Mouse (Mus musculus) stomach, postnatal 0 days (tissue): ENCODE measurements at regions not wholly inside any gene's neighbourhood (a gene's known extent, or its start where the extent isn't known, plus 50 kb on each side); places are given as distances from the start of the nearest gene placed in this dataset.

Experiments used
- CTCF ChIP-seq: IDR thresholded peaks from 2 replicates; pipeline ENCODE4 v1.5.1; 2016; ENCODE audit warnings: antibody characterized with exemption, low read depth, mild to moderate bottlenecking, moderate library complexity
- EP300 ChIP-seq: optimal IDR thresholded peaks from 2 replicates; pipeline ENCODE3; 2016; ENCODE audit warnings: antibody characterized with exemption

DNA sequence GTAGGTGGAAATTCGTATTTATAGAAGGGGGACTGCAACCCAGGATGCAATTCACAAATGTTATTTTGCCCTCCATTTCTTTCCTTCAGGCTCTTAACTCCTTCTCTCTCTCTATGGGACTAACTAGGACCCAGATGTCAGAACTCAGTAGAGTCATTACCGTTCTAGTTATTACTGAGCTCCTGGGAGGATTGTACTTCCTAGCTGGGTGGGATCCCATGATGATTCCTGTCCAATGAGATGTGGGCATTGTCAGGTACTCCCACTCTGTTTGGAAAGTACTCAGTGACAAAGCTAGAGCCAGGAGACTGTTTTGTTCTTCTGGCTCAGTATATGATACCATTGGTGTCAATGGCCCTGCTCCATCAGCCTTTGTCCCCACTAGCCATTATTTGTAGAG is 178.1 kb upstream of the C9orf72 start:
- TF ChIP-seq CTCF, result no peak
- TF ChIP-seq EP300, result no peak
